Mouse (Mus musculus) urinary bladder, postnatal 0 days (tissue): ENCODE measurements around the gene Tpbg. TPM values are rescaled to one million over a fixed set of nuclear protein-coding genes. Genes with fewer than 3 reads are reported as not detected.

ENCODE experiments used
- polyA plus RNA-seq: library from polyadenylated mRNA; unstranded; fragments of >200 nt; fragmentation: Nextera tagmentation; extraction: Ambion mirVana; gene quantifications from 2 replicates; pipeline ENCODE4 v1.2.1, GENCODE M21; 2015

Gene Tpbg
- 7.3 and 7.7 TPM in 2 replicates for polyA plus RNA-seq

DNA sequence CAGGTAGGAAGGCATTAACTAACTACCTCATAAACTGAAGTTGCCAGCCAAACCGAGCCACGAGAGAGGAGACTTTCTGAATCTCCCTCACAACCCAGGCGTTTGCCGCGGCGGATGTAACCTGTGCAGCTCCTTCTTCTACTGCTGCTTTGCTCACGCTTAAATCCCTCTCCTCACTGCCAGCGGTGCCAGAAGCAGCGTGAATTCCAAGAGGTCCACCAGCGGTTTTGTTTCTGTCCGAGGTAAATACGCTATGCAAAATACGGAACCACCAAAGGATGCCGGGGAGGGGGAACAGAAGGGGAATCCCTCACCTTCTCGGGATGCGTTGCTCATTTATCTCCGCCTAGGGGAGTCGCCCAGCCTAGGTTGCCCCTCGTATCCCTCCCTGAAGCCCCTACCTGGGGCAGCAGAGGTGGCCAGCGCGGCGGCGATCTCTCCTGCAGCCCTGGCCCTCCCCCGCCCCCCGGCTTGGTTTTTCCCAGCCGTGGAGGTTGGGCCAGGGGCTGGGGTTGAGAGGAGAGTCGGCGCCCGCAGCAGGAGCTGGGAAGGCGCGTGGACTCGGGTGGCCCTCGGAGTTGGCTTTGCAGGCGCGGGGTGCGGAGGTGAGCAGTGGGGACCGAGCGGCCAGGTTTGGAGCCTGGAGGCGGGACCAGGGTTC lies at the start of gene Tpbg:
Tpbg (plus strand) TSS at position 30 of the 661 bp plus-strand sequence.

Other genes starting within 250 kb of the Tpbg start
- 15.2 and 16.6 TPM in 2 replicates for gene Ibtk, start 93.0 kb upstream of the Tpbg start, polyA plus RNA-seq